Mouse (Mus musculus): Measurements from ENCODE around the gene Frs2. TPM values are rescaled to one million over a fixed set of nuclear protein-coding genes. Genes with fewer than 3 reads are reported as not detected.

Gene Frs2
- total RNA-seq, 2 experiments from 2014 or later, result 20.5 to 25.4 TPM

GRCm38 (mm10) chr10:117106244-117106643 lies 42.1 kb downstream of the Frs2 start:
- DNase-seq (ENCODE audit: low spot score in 2 of 2), result no peak

- no peak for DNase-seq (ENCODE audit: low spot score in 2 of 2)
Observed at GRCm38 (mm10) chr10:117105015-117105414, 43.3 kb downstream of the Frs2 start.

GRCm38 (mm10) chr10:117103854-117104598 lies 44.3 kb downstream of the Frs2 start:
- no peak for DNase-seq (ENCODE audit: low spot score in 2 of 2)

- DNase-seq (ENCODE audit: low spot score in 2 of 2), result no peak
Observed at GRCm38 (mm10) chr10:117100175-117100574, 48.2 kb downstream of the Frs2 start.

- no peak for DNase-seq (ENCODE audit: low spot score in 2 of 2)
Observed at GRCm38 (mm10) chr10:117097116-117097698, 51.1 kb downstream of the Frs2 start.

- DNase-seq (ENCODE audit: low spot score in 2 of 2), result no peak
Observed at GRCm38 (mm10) chr10:117096096-117096495, 52.2 kb downstream of the Frs2 start.

- DNase-seq (ENCODE audit: low spot score in 2 of 2), result no peak
Observed at GRCm38 (mm10) chr10:117094504-117095329, 53.6 kb downstream of the Frs2 start.

- DNase-seq (ENCODE audit: low spot score in 2 of 2), result no peak
Observed at GRCm38 (mm10) chr10:117089628-117090027, 58.7 kb downstream of the Frs2 start.

- DNase-seq (ENCODE audit: low spot score in 2 of 2), result no peak
Observed at GRCm38 (mm10) chr10:117081914-117082359, 66.4 kb downstream of the Frs2 start.

GRCm38 (mm10) chr10:117081326-117081725 lies 67.0 kb downstream of the Frs2 start:
- DNase-seq (ENCODE audit: low spot score in 2 of 2), result no peak

GRCm38 (mm10) chr10:117078284-117078683 lies 70.0 kb downstream of the Frs2 start:
- no peak for DNase-seq (ENCODE audit: low spot score in 2 of 2)

- DNase-seq (ENCODE audit: low spot score in 2 of 2), result no peak
Observed at GRCm38 (mm10) chr10:117073176-117073575, 75.2 kb downstream of the Frs2 start.

- DNase-seq (ENCODE audit: low spot score in 2 of 2), result no peak
Observed at GRCm38 (mm10) chr10:117072191-117072888, 76.0 kb downstream of the Frs2 start.

GRCm38 (mm10) chr10:117069109-117069508 lies 79.2 kb downstream of the Frs2 start:
- DNase-seq (ENCODE audit: low spot score in 2 of 2), result no peak

- no peak for DNase-seq (ENCODE audit: low spot score in 2 of 2)
Observed at GRCm38 (mm10) chr10:117064076-117064475, 84.3 kb downstream of the Frs2 start.

GRCm38 (mm10) chr10:117063254-117064021 lies 84.9 kb downstream of the Frs2 start, which contains the start of gene Cct2:
TSS of gene Cct2 (minus strand) at chr10:117063814.
- peak; percentile 84 to 86 for DNase-seq (ENCODE audit: low spot score in 2 of 2)

GRCm38 (mm10) chr10:117062894-117063253 lies 85.5 kb downstream of the Frs2 start:
- DNase-seq (ENCODE audit: low spot score in 2 of 2), result no peak

- no peak for DNase-seq (ENCODE audit: low spot score in 2 of 2)
Observed at GRCm38 (mm10) chr10:117055668-117056067, 92.7 kb downstream of the Frs2 start.

GRCm38 (mm10) chr10:117049961-117050597 lies 98.3 kb downstream of the Frs2 start:
- no peak for DNase-seq (ENCODE audit: low spot score in 2 of 2)

- DNase-seq (ENCODE audit: low spot score in 2 of 2), result no peak
Observed at GRCm38 (mm10) chr10:117049253-117049652, 99.1 kb downstream of the Frs2 start.
